Mouse (Mus musculus): ENCODE data around the gene Ralgps1.
"Not testable (repeated sequence)": the region's sequence is repeated elsewhere in the genome, so short reads cannot be mapped to it uniquely, and the experiment has no call there.

The Ralgps1 gene

GRCm38 (mm10) chr2:33218903-33219625 is 152.2 kb downstream of the Ralgps1 start:
- in situ Hi-C loops (cut with MseI, MboI): no loop called here

GRCm38 (mm10) chr2:33217425-33217794 is 153.9 kb downstream of the Ralgps1 start:
- in situ Hi-C loops (cut with MseI, MboI): no loop called here

- in situ Hi-C loops (cut with MseI, MboI): no loop called here
These were observed 154.5 kb downstream of the Ralgps1 start for GRCm38 (mm10) chr2:33216645-33217424.

- in situ Hi-C loops (cut with MseI, MboI): no loop called here
These were observed 155.4 kb downstream of the Ralgps1 start, which contains the start of gene Angptl2 for GRCm38 (mm10) chr2:33215700-33216509. Gene Angptl2 (plus strand): TSS chr2:33216069.

GRCm38 (mm10) chr2:33215177-33215699 is 156.0 kb downstream of the Ralgps1 start:
- in situ Hi-C loops (cut with MseI, MboI): no loop called here

GRCm38 (mm10) chr2:33211263-33211662 is 160.0 kb downstream of the Ralgps1 start:
- in situ Hi-C loops (cut with MseI, MboI): not testable (repeated sequence)

GRCm38 (mm10) chr2:33210841-33211240 is 160.4 kb downstream of the Ralgps1 start:
- in situ Hi-C loops (cut with MseI, MboI): no loop called here

- in situ Hi-C loops (cut with MseI, MboI): no loop called here
These were observed 163.2 kb downstream of the Ralgps1 start for GRCm38 (mm10) chr2:33208134-33208533.

- in situ Hi-C loops (cut with MseI, MboI): no loop called here
These were observed 164.2 kb downstream of the Ralgps1 start for GRCm38 (mm10) chr2:33207069-33207468.

DNA sequence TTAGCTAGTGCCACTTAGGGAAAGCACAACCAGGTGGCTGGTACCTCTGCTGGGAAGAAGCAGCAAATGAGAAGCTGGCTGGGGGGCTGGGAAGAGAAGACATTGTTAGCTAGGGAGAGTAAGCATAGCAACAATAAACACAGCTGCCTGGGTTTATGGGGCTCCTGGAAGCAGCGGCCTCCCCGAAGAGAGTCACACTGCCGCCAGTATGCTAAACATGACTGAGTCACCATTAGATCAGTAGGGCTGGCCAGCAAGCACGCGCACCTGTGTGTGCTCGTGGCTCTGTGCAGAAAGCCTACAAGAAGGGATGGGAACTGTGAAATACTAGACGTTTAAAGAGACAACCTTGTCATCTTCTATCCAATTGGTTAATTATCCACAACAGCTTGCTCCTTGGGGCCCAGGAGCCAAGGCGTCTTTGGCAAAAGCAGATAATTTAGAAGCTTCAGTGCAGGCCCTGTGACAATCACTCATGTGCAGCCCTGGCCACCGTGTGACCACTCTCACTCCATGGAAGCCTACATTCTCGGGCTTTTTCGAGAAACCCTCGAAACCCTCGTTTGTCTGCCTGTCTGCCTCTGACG is 165.3 kb downstream of the Ralgps1 start:
- in situ Hi-C loops (cut with MseI, MboI): no loop called here

- in situ Hi-C loops (cut with MseI, MboI): no loop called here
These were observed 166.3 kb downstream of the Ralgps1 start for GRCm38 (mm10) chr2:33204980-33205379.

DNA sequence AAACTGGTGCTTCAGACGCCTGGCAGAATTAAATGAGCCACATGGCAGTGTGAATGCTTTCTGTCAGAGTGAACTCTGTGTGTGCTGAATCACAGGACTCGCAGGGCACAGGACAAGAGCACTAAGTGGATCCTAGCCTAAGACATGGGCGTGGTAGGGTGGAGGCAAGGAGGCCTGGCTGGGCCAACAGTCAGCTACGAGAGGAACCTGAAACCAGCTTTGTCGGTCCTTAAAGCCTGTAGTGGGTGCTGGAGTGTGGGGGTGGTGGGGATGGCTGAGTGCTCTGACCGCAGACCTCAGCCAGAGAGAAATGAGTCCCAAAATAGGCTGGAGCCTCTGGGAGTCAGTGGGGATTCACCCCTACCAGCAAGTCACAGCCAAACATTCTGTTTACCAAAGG is 168.0 kb downstream of the Ralgps1 start:
- in situ Hi-C loops (cut with MseI, MboI): no loop called here

- in situ Hi-C loops (cut with MseI, MboI): no loop called here
These were observed 170.8 kb downstream of the Ralgps1 start for GRCm38 (mm10) chr2:33200368-33201068.

DNA sequence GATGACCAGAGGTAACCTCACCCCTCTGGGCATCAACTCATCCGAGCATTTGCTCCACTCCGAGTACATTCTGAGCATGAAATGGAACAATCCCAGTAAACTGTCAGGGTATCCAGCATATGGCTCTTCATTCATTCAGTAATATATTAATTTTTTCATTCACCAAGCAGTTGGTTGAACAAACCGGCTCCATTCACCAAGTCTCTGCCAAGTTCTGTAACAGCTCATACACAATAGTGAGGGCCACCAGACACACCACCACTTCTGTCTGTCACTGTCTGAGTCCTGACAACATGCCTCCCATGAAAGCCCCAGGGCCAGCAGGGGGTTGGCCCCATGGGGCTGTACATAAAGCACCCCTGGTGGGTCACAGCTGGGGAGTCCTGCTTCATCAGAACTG is 181.3 kb downstream of the Ralgps1 start:
- in situ Hi-C loops (cut with MseI, MboI): no loop called here

GRCm38 (mm10) chr2:33188925-33189670 is 182.2 kb downstream of the Ralgps1 start:
- in situ Hi-C loops (cut with MseI, MboI): no loop called here

DNA sequence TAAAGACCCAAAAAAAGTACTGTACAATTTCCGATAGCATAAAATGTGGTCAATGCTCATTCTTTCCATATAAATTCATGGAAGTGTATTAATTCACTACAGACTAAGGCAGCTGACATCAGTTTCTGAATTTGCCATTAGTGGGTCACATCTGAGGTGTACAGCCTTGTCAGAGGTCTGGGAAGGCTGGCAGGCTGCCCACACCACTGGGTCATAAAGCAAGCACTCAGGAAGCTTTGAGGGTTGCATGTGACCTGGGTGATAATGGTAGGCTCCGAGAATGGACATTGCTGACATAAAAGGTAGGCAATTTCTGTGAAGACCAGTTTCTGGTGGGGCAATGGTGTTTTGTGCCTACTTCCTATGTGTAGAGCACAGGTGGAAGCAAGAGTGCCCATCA is 183.4 kb downstream of the Ralgps1 start:
- in situ Hi-C loops (cut with MseI, MboI): no loop called here

DNA sequence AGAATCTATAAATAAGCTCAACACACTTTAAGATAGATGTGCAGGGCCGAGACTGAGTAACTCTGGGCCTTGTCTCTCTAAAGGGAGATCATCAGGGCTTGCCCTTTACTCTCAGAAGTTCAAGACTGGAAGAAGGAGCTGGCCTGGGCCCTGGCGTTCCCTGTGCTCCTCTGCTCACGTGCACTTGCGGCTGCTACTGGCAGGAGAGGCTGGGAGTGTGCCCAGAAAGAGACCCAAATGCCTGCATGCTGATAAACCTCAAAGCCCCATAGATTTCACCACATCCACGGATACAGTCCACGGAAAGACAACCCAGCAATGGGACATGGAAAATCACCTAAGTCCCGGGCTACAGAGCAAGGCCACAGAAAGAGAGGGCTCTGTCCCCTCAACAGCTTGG is 184.8 kb downstream of the Ralgps1 start:
- in situ Hi-C loops (cut with MseI, MboI): no loop called here

GRCm38 (mm10) chr2:33185258-33185657 is 186.0 kb downstream of the Ralgps1 start:
- in situ Hi-C loops (cut with MseI, MboI): no loop called here

DNA sequence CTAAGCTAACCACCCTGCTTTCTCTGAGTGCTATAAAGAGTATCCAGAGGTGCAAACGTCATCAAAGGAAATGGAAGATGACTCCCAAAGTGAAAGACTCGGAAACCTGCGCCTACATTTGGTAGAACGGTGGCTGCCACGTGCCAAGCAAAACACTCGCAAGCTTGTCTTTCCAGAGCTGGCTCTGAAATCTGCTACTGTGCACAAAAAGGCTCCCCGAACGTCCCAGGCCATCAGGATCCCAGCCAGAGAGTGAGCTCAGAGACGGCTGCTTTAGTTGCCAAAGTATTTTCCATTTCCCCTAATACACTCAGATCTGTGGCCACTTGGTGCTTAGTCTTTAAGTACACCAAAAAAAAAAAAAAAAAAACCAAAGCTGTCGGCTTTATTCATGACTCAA is 186.6 kb downstream of the Ralgps1 start:
- in situ Hi-C loops (cut with MseI, MboI): no loop called here

- in situ Hi-C loops (cut with MseI, MboI): no loop called here
These were observed 188.0 kb downstream of the Ralgps1 start for GRCm38 (mm10) chr2:33183321-33183720.
